In genomic region chr6:137872055-137872735, GRCm38 (mm10) we compare ENCODE assay signal across 8 mouse cellular contexts.
A peak's percentile ranks its signal among the peaks of the same experiment; 100 is the strongest.
DNase-seq lines count a peak whose midpoint lies in the region; ATAC-seq and TF ChIP-seq lines count a peak whose summit lies in the region.

No protein-coding gene starts in this region.

- no peak overlapping the region for H3K4me3 ChIP-seq in cortical plate, adult 2 months (ENCODE audit: insufficient read depth, low read length)
- H3K4me3 ChIP-seq in intestine, embryonic 15.5 days (replicated peaks), result no peak overlapping the region

- H3K4me1 ChIP-seq in cortical plate, adult 2 months (ENCODE audit: control insufficient read depth, insufficient read depth, low read length), result no peaks in the 10 kb centered on the region; the same call in none of the 2 replicates
- no peaks in the 10 kb centered on the region for H3K4me1 ChIP-seq in intestine, embryonic 15.5 days (replicated peaks)

- H3K27ac ChIP-seq in cortical plate, adult 2 months (ENCODE audit: insufficient read depth, low read length), result no peak overlapping the region
- H3K27ac ChIP-seq in intestine, embryonic 15.5 days, result no peak overlapping the region

- TF ChIP-seq CTCF in cortical plate, adult 2 months (IDR thresholded peaks at IDR 0.05; ENCODE audit: extremely low read depth, insufficient read depth, low read length), result peak; percentile 78

- ATAC-seq in intestine, embryonic 15.5 days, result peak; percentile 59; the same call in 1 of the 2 replicates
- ATAC-seq in megakaryocyte progenitor cell, adult 5-6 weeks (replicated peaks; ENCODE audit: poor library complexity), result peak; percentile 95

- H3K4me2 ChIP-seq in intestine, embryonic 15.5 days (replicated peaks), result no peak overlapping the region; the same call in 1 of the 2 replicates

- H3K27me3 ChIP-seq in intestine, embryonic 15.5 days (replicated peaks), result no peaks in the 10 kb centered on the region

- no peak for TF ChIP-seq POLR2A in cortical plate, adult 2 months (IDR thresholded peaks at IDR 0.05; ENCODE audit: extremely low read depth, insufficient read depth, low read length)

- 28% methylated on average over 17 of the region's 17 CpGs for WGBS in intestine, embryonic 15.5 days

- H3K36me3 ChIP-seq in intestine, embryonic 15.5 days, result no peaks in the 10 kb centered on the region

- no peaks in the 10 kb centered on the region for H3K9me3 ChIP-seq in intestine, embryonic 15.5 days

- peak; percentile 70 for DNase-seq in adipocyte (ENCODE audit: low spot score)
- peak; percentile 7 to 22 for DNase-seq in gastrocnemius, adult 8-10 months (ENCODE audit: low spot score in 2 of 2)
- peak; percentile 35 to 40 for DNase-seq in left cerebral cortex, adult 8-10 months (ENCODE audit: low spot score in 2 of 2)
- DNase-seq in right cerebral cortex, postnatal 4 days, result peak; percentile 59
- DNase-seq in natural killer cell, adult 2 months (ENCODE audit: low spot score in 2 of 2), result no peak

- no peak overlapping the region for H3K9ac ChIP-seq in intestine, embryonic 15.5 days

Comparison
In these comparisons a context has a peak if more than half of its experiments do, and no peak if none do; other contexts are left out.
1. DNase-seq: peak in adipocyte (single experiment), gastrocnemius, adult 8-10 months (2 of 2), left cerebral cortex, adult 8-10 months (2 of 2) and right cerebral cortex, postnatal 4 days (single experiment); none in natural killer cell, adult 2 months (0 of 2).